Mouse (Mus musculus) forebrain, embryonic 14.5 days (tissue): Measurements from ENCODE around the gene Zdhhc3. TPM values are rescaled to one million over a fixed set of nuclear protein-coding genes. Genes with fewer than 3 reads are reported as not detected.

Experiments used
- ATAC-seq: fragments of 200-750 bp; cut with Nextera tagmentation; 2 replicates; pipeline ENCODE4 v1.8.0; 2017; ENCODE audit warnings: mild to moderate bottlenecking, moderate library complexity
- DNase-seq: peaks from one replicate; pipeline ENCODE4 v3.0.0-alpha.2; 2015; ENCODE audit warnings: low spot score
- H3K27ac ChIP-seq: fragments of 300-500 bp; sonication (generic); 2 replicates; pipeline ENCODE4 v1.5.1; 2014; ENCODE audit warnings: low read depth, mild to moderate bottlenecking, control low read depth, low read length, moderate library complexity
- H3K27me3 ChIP-seq: fragments of 300-500 bp; sonication (generic); replicated peaks from 2 replicates; pipeline ENCODE4 v1.6.1; 2014; ENCODE audit warnings: low read length, control low read depth, mixed read lengths; ENCODE audit not compliant: control insufficient read depth, insufficient read depth
- H3K36me3 ChIP-seq: fragments of 300-500 bp; sonication (generic); 2 replicates; pipeline ENCODE4 v1.6.1; 2014; ENCODE audit warnings: low read length, control low read depth; ENCODE audit not compliant: control insufficient read depth, insufficient read depth
- H3K4me1 ChIP-seq: fragments of 300-500 bp; sonication (generic); 2 replicates; pipeline ENCODE4 v1.6.1; 2014; ENCODE audit warnings: antibody characterized with exemption, low read length, control low read depth; ENCODE audit not compliant: control insufficient read depth, insufficient read depth
- H3K4me2 ChIP-seq: fragments of 300-500 bp; sonication (generic); 2 replicates; pipeline ENCODE4 v1.6.1; 2014; ENCODE audit warnings: mild to moderate bottlenecking, control low read depth, low read length
- H3K4me3 ChIP-seq: fragments of 300-500 bp; sonication (generic); 2 replicates; pipeline ENCODE4 v1.5.1; 2014; ENCODE audit warnings: low read depth, low read length, control low read depth
- H3K9ac ChIP-seq: fragments of 300-500 bp; sonication (generic); 2 replicates; pipeline ENCODE4 v1.6.1; 2014; ENCODE audit warnings: mild to moderate bottlenecking, low read length, control low read depth, moderate library complexity
- H3K9me3 ChIP-seq: fragments of 300-500 bp; sonication (generic); replicated peaks from 2 replicates; pipeline ENCODE4 v1.6.1; 2016; ENCODE audit warnings: low read length, control low read depth, mixed read lengths; ENCODE audit not compliant: control insufficient read depth
- WGBS: fragments of 180-500 bp; shearing (Covaris S2); extraction: QIAGEN DNeasy Blood & Tissue Kit; methylation state at CpG from one replicate; pipeline ENCODE4 v1.1.7; 2014; 5-methylcytosine and 5-hydroxymethylcytosine counted together
- polyA plus RNA-seq: library from polyadenylated mRNA; unstranded; fragments of >200 nt; fragmentation: Nextera tagmentation; extraction: Ambion mirVana; gene quantifications from 2 replicates; pipeline ENCODE4 v1.2.1, GENCODE M21; 2014

Zdhhc3 gene
- polyA plus RNA-seq, 1 experiment from 2014 or later: 51.2 TPM

- H3K9ac ChIP-seq: no peak overlapping the region
- no peaks in the 10 kb centered on the region for H3K9me3 ChIP-seq
- no peak overlapping the region for H3K4me3 ChIP-seq
- 96% methylated on average over 6 of the region's 6 CpGs for WGBS
- H3K4me2 ChIP-seq: no peak overlapping the region
- ATAC-seq: no peak
- H3K36me3 ChIP-seq: peaks cover 64% of the 10 kb centered on the region
- DNase-seq: peak; percentile 42
- no peaks in the 10 kb centered on the region for H3K4me1 ChIP-seq
- no peaks in the 10 kb centered on the region for H3K27me3 ChIP-seq
- H3K27ac ChIP-seq: no peak overlapping the region
Observed at GRCm38 (mm10) chr9:123123571-123124412, 10.8 kb upstream of the Zdhhc3 start.

DNA sequence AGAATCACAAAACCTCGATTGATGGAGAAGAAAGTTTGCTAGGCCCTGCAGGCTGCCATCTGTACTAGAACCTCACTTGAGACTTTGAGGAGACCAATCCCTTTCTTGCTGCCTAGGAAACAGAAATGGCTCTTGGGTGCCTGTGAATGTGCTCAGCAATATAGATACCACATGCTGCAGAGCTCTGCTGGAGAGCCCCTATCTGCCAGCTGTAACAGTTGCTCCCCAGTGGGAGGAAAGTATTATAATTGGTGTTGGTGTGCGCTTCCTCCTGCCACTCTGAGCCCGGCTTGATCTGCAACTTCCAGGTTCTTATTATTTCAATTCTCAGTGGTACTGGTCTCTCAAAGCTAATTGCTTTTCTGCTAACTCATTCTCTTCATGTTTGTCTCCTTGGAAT lies 10.0 kb upstream of the Zdhhc3 start:
- H3K9me3 ChIP-seq: no peaks in the 10 kb centered on the region
- H3K9ac ChIP-seq: no peak overlapping the region
- H3K27me3 ChIP-seq: no peaks in the 10 kb centered on the region
- DNase-seq: no peak
- H3K27ac ChIP-seq: no peak overlapping the region
- H3K4me2 ChIP-seq: no peak overlapping the region
- WGBS: 93% methylated on average over 3 of the region's 3 CpGs
- no peak overlapping the region for H3K4me3 ChIP-seq
- H3K4me1 ChIP-seq: no peaks in the 10 kb centered on the region
- ATAC-seq: no peak
- peaks cover 56% of the 10 kb centered on the region for H3K36me3 ChIP-seq

- peaks cover 13% of the 10 kb centered on the region for H3K4me1 ChIP-seq
- H3K36me3 ChIP-seq: peaks cover 26% of the 10 kb centered on the region
- no peak overlapping the region for H3K4me3 ChIP-seq
- H3K9ac ChIP-seq: no peak overlapping the region
- H3K4me2 ChIP-seq: no peak overlapping the region
- H3K27ac ChIP-seq: no peak overlapping the region
- no peak for ATAC-seq
- H3K9me3 ChIP-seq: no peaks in the 10 kb centered on the region
- no peaks in the 10 kb centered on the region for H3K27me3 ChIP-seq
- WGBS: 89% methylated on average over 1 of the region's 1 CpGs
- DNase-seq: no peak
Observed at GRCm38 (mm10) chr9:123115566-123115965, 2.6 kb upstream of the Zdhhc3 start.

GRCm38 (mm10) chr9:123113931-123114330 lies 926 bp upstream of the Zdhhc3 start:
- no peak overlapping the region for H3K27ac ChIP-seq
- H3K4me3 ChIP-seq: peak overlapping the region; percentile 81
- DNase-seq (no peak), ATAC-seq (no peak)
- peaks cover 13% of the 10 kb centered on the region for H3K4me1 ChIP-seq
- peak overlapping the region; percentile 79 for H3K4me2 ChIP-seq
- no peaks in the 10 kb centered on the region for H3K9me3 ChIP-seq
- H3K36me3 ChIP-seq: peaks cover 9% of the 10 kb centered on the region
- 62% methylated on average over 6 of the region's 6 CpGs for WGBS
- peak overlapping the region; percentile 90; the same call in 1 of the 2 replicates for H3K9ac ChIP-seq
- H3K27me3 ChIP-seq: no peaks in the 10 kb centered on the region

DNA sequence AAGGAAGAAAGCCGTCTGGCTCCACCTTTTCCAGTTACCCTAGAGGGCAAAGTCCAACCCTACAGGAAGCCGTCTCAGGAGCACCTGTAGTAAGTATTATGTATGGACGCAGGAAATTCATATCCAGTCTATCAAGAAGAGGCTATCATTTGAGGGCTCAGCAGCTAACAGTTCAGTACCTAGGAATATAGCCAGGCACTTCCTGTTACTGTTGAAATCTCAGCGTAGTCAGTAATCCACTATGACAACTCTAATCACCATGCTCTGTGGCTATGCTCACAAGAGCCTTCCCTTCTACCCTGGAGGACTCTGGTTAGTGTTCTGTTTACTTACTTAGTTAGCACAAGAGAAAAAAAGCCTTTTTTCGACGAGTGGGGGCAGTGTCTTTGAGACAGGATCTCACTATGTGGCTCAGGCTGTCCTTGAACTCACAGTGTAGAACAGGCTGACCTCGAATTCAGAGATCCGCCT lies 1.2 kb downstream of the Zdhhc3 start:
- no peak overlapping the region for H3K27ac ChIP-seq
- no peaks in the 10 kb centered on the region for H3K27me3 ChIP-seq
- H3K9ac ChIP-seq: peak overlapping the region; percentile 90
- peak overlapping the region; percentile 79 for H3K4me2 ChIP-seq
- peak overlapping the region; percentile 81; the same call in 1 of the 2 replicates for H3K4me3 ChIP-seq
- ATAC-seq (no peak), DNase-seq (peak; percentile 6)
- H3K36me3 ChIP-seq: peaks cover 6% of the 10 kb centered on the region; the same call in 1 of the 2 replicates
- H3K9me3 ChIP-seq: no peaks in the 10 kb centered on the region
- H3K4me1 ChIP-seq: peaks cover 13% of the 10 kb centered on the region
- 65% methylated on average over 8 of the region's 8 CpGs for WGBS

DNA sequence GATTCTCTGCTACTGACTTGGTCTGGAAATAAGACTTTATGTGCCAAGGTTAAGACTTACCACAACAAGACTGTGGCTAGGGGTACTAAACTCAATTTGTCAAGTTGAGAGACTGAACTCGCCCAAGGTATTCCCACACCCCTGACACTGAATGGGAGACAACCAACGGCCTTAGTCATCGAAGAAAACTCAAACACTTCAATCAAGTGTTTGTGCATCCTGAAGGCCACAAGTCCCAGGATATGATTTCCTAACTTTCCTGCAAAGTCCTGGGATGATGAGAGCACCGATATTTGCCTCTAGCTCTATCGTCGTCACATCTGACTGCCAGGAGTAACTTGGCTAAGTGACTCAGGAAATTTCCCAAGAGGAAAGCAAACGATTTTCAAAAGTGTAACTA lies 3.8 kb downstream of the Zdhhc3 start:
- 94% methylated on average over 7 of the region's 7 CpGs for WGBS
- Histone ChIP-seq H3K27me3 (no peaks in the 10 kb centered on the region), H3K9me3 (no peaks in the 10 kb centered on the region), H3K4me3 (no peak overlapping the region), H3K4me1 (peaks cover 13% of the 10 kb centered on the region), H3K9ac (no peak overlapping the region), H3K4me2 (no peak overlapping the region), H3K36me3 (peaks cover 14% of the 10 kb centered on the region; the same call in 1 of the 2 replicates), H3K27ac (no peak overlapping the region)
- no peak for DNase-seq
- ATAC-seq: no peak

- Histone ChIP-seq H3K36me3 (peaks cover 19% of the 10 kb centered on the region), H3K4me2 (no peak overlapping the region), H3K4me1 (peaks cover 5% of the 10 kb centered on the region; the same call in 1 of the 2 replicates), H3K27me3 (no peaks in the 10 kb centered on the region), H3K9ac (no peak overlapping the region), H3K4me3 (no peak overlapping the region), H3K27ac (no peak overlapping the region), H3K9me3 (no peaks in the 10 kb centered on the region)
- 90% methylated on average over 4 of the region's 4 CpGs for WGBS
- DNase-seq (no peak), ATAC-seq (no peak)
Observed at GRCm38 (mm10) chr9:123107186-123107585, 5.8 kb downstream of the Zdhhc3 start.

DNA sequence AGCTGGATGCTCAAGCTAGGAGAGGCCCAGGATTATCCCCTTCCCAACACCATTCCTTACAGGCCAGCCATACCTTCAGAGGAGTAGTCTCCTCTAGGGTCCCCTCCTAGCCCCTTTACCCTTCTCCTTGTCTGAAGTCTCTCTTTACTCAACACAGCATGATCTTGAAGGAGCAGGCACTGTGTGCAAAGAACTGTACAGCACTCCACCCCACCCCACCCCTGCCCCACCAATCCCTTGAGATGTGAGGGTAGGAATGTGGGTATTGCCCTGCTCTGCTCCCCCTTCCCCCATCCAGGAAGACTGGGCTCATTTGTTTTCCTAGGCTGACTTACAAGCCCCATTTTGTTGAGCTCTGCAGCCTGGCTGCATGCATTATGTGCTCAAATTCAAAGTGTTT lies 8.6 kb downstream of the Zdhhc3 start:
- ATAC-seq: no peak
- Histone ChIP-seq H3K36me3 (peaks cover 35% of the 10 kb centered on the region), H3K4me2 (no peak overlapping the region), H3K27ac (no peak overlapping the region), H3K9ac (no peak overlapping the region), H3K9me3 (no peaks in the 10 kb centered on the region), H3K4me3 (no peak overlapping the region), H3K27me3 (no peaks in the 10 kb centered on the region), H3K4me1 (no peaks in the 10 kb centered on the region)
- DNase-seq: no peak

GRCm38 (mm10) chr9:123103425-123103824 lies 9.6 kb downstream of the Zdhhc3 start:
- no peak overlapping the region for H3K4me3 ChIP-seq
- DNase-seq (no peak), ATAC-seq (no peak)
- no peak overlapping the region for H3K9ac ChIP-seq
- H3K4me1 ChIP-seq: no peaks in the 10 kb centered on the region
- no peak overlapping the region for H3K27ac ChIP-seq
- H3K27me3 ChIP-seq: no peaks in the 10 kb centered on the region
- peaks cover 44% of the 10 kb centered on the region for H3K36me3 ChIP-seq
- no peak overlapping the region for H3K4me2 ChIP-seq
- no peaks in the 10 kb centered on the region for H3K9me3 ChIP-seq
